In genomic region chr10:81377793-81378552, GRCm38 (mm10) we compare ENCODE assay signal across 8 mouse cellular contexts. TPM values are rescaled to one million over a fixed set of nuclear protein-coding genes. Genes with fewer than 3 reads are reported as not detected.
DNase-seq lines count a peak whose midpoint lies in the region; ATAC-seq lines count a peak whose summit lies in the region.

Gene Fzr1 (minus strand): TSS chr10:81378516.

- peak within 1 kb of the TSS; percentile 71 for H3K4me3 ChIP-seq in intestine, embryonic 14.5 days (ENCODE audit: low read depth, low read length)
- peak within 1 kb of the TSS; percentile 95 for H3K4me3 ChIP-seq in megakaryocyte, embryonic 14.5 days (replicated peaks)

- WGBS in intestine, embryonic 14.5 days: under 1% methylated on average over 56 of the region's 59 CpGs

- H3K36me3 ChIP-seq in intestine, embryonic 14.5 days (ENCODE audit: control insufficient read depth, insufficient read depth, low read length): peaks cover 26% of the 10 kb centered on the region
- peaks cover 38% of the 10 kb centered on the region for H3K36me3 ChIP-seq in megakaryocyte, embryonic 14.5 days (replicated peaks; ENCODE audit: low read length)

- no peaks in the 10 kb centered on the region for H3K9me3 ChIP-seq in intestine, embryonic 14.5 days (ENCODE audit: control insufficient read depth, low read length)
- no peaks in the 10 kb centered on the region for H3K9me3 ChIP-seq in megakaryocyte, embryonic 14.5 days

- peaks cover 15% of the 10 kb centered on the region for H3K4me1 ChIP-seq in intestine, embryonic 14.5 days (replicated peaks; ENCODE audit: control insufficient read depth, insufficient read depth, low read length)
- H3K4me1 ChIP-seq in megakaryocyte, embryonic 14.5 days: peaks cover 87% of the 10 kb centered on the region

- peak within 1 kb of the TSS; percentile 86 for H3K4me2 ChIP-seq in intestine, embryonic 14.5 days (ENCODE audit: low read length)

- H3K27ac ChIP-seq in intestine, embryonic 14.5 days (ENCODE audit: low read depth): peak within 1 kb of the TSS; percentile 81

- DNase-seq in layer of hippocampus, adult 8-10 months (ENCODE audit: low spot score in 2 of 2): no peak
- DNase-seq in layer of hippocampus, adult 9-10 months (ENCODE audit: low spot score): no peak
- peak; percentile 65 for DNase-seq in adrenal gland, postnatal 14 days
- no peak for DNase-seq in gastrocnemius, postnatal 10 days
- peak; percentile 55 for DNase-seq in intestine, embryonic 14.5 days (ENCODE audit: low spot score)
- DNase-seq in right cerebral cortex, adult 2 months (ENCODE audit: low spot score in 2 of 2): no peak
- no peak for DNase-seq in T-cell, adult 2 months (ENCODE audit: low spot score)

- ATAC-seq in intestine, embryonic 14.5 days (replicated peaks; ENCODE audit: low FRiP score, low TSS enrichment, low read depth): peak; percentile 64

- no peaks in the 10 kb centered on the region for H3K27me3 ChIP-seq in intestine, embryonic 14.5 days (replicated peaks; ENCODE audit: control insufficient read depth, insufficient read depth, low read length)
- H3K27me3 ChIP-seq in megakaryocyte, embryonic 14.5 days (replicated peaks): no peaks in the 10 kb centered on the region

- H3K9ac ChIP-seq in intestine, embryonic 14.5 days (ENCODE audit: low read length): peak within 1 kb of the TSS; percentile 85

RNA-seq across cellular contexts. Expression of gene Fzr1, which starts in this region (rescaled TPM):
- total RNA-seq in layer of hippocampus, adult 8-10 months (2022): 10 to 100 TPM; 64.6 to 72.1 (median 67.2) TPM
- total RNA-seq in adrenal gland, postnatal 14 days (2021): 40.5 and 43.3 TPM in 2 replicates
- total RNA-seq in gastrocnemius, postnatal 10 days (2021): 10 to 100 TPM; 17.6 to 24.1 TPM
- 93.3 and 93.9 TPM in 2 replicates for polyA plus RNA-seq in intestine, embryonic 14.5 days (2014; fragmentation: Nextera tagmentation; extraction: Ambion mirVana)
- 71.2 and 72.9 TPM in 2 replicates for polyA plus RNA-seq in megakaryocyte, embryonic 14.5 days (2012; ENCODE audit: insufficient read depth, low replicate concordance)

Comparison
In these comparisons a context has a peak if more than half of its experiments do, and no peak if none do; other contexts are left out.
1. DNase-seq: peak in adrenal gland, postnatal 14 days (single experiment) and intestine, embryonic 14.5 days (single experiment); none in layer of hippocampus, adult 8-10 months (0 of 2), layer of hippocampus, adult 9-10 months (single experiment), gastrocnemius, postnatal 10 days (single experiment), right cerebral cortex, adult 2 months (0 of 2) and T-cell, adult 2 months (single experiment).